In the genomic region with DNA sequence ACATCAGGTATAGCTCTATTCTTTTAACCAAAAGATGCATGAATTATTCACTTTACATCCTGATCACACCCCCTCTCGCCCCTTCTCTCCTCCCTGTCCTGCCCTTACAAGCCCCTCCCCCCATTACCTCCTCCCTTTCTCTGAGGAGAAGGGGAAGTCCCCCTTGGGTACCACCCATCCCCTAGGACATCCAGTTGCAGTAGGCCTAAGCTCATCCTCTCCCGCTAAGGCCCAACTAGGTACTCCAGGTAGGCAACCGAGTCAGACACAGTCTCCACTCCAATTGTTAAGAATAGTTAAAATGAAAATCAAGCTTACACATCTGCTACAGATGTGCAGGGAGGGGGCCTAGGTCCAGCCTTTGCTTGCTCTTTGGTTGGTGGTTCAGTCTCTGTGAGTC, we compare ENCODE assay signal across 30 mouse cellular contexts.
"Had no signal": no experiment of that assay in that cellular context is flagged by ENCODE, and none has a peak within 500 bp of the region (broad histone marks: within the 10 kb centered on the region; RNA-seq: fewer than 3 reads in every experiment).

No protein-coding gene starts in this region.

- H3K4me1 ChIP-seq: heart, embryonic 10.5 days; heart, embryonic 12.5 days; heart, embryonic 13.5 days; heart, embryonic 15.5 days; hindbrain, embryonic 10.5 days; hindbrain, embryonic 12.5 days; hindbrain, embryonic 13.5 days; hindbrain, embryonic 15.5 days; intestine, embryonic 15.5 days; kidney, embryonic 15.5 days had no signal

- H3K27ac ChIP-seq: heart, embryonic 10.5 days; heart, embryonic 13.5 days; heart, embryonic 15.5 days; hindbrain, embryonic 10.5 days; hindbrain, embryonic 12.5 days; hindbrain, embryonic 13.5 days; hindbrain, embryonic 14.5 days; hindbrain, embryonic 15.5 days; hindbrain, postnatal 0 days; intestine, embryonic 15.5 days; kidney, embryonic 15.5 days; kidney, postnatal 0 days; layer of hippocampus, adult 2 months had no signal

- H3K4me3 ChIP-seq: heart, embryonic 10.5 days; heart, embryonic 12.5 days; heart, embryonic 13.5 days; heart, embryonic 15.5 days; hindbrain, embryonic 10.5 days; hindbrain, embryonic 12.5 days; hindbrain, embryonic 13.5 days; hindbrain, embryonic 15.5 days; intestine, embryonic 15.5 days; kidney, embryonic 15.5 days; layer of hippocampus, adult 2 months had no signal

- H3K27me3 ChIP-seq: heart, embryonic 12.5 days; heart, embryonic 13.5 days; heart, embryonic 15.5 days; hindbrain, embryonic 12.5 days; hindbrain, embryonic 13.5 days; hindbrain, embryonic 15.5 days; intestine, embryonic 15.5 days; kidney, embryonic 15.5 days had no signal

- H3K36me3 ChIP-seq: heart, embryonic 10.5 days; heart, embryonic 12.5 days; heart, embryonic 13.5 days; heart, embryonic 15.5 days; hindbrain, embryonic 10.5 days; hindbrain, embryonic 12.5 days; hindbrain, embryonic 13.5 days; hindbrain, embryonic 15.5 days; intestine, embryonic 15.5 days; kidney, embryonic 15.5 days had no signal

- DNase-seq: heart, postnatal 10 days; heart, postnatal 36 days; heart, postnatal 4 days; kidney, adult 11 months; kidney, adult 18-20 months; kidney, adult 2 months; kidney, adult 8-10 months; kidney, adult 9 months; kidney, postnatal 10 days; kidney, postnatal 14 days; kidney, postnatal 25 days; kidney, postnatal 36 days; kidney, postnatal 4 days; layer of hippocampus, adult 9-11 months; layer of hippocampus, postnatal 36 days had no signal

- H3K4me2 ChIP-seq: heart, embryonic 11.5 days; heart, embryonic 12.5 days; heart, embryonic 13.5 days; heart, embryonic 15.5 days; hindbrain, embryonic 12.5 days; hindbrain, embryonic 13.5 days; hindbrain, embryonic 14.5 days; hindbrain, embryonic 15.5 days; intestine, embryonic 15.5 days; kidney, embryonic 15.5 days had no signal

- H3K9me3 ChIP-seq: heart, embryonic 10.5 days; heart, embryonic 12.5 days; heart, embryonic 13.5 days; heart, embryonic 15.5 days; hindbrain, embryonic 10.5 days; hindbrain, embryonic 12.5 days; hindbrain, embryonic 13.5 days; hindbrain, embryonic 15.5 days; intestine, embryonic 15.5 days; kidney, embryonic 15.5 days had no signal

- H3K9ac ChIP-seq: heart, embryonic 12.5 days; heart, embryonic 13.5 days; heart, embryonic 15.5 days; hindbrain, embryonic 12.5 days; hindbrain, embryonic 13.5 days; hindbrain, embryonic 14.5 days; hindbrain, embryonic 15.5 days; intestine, embryonic 15.5 days; kidney, embryonic 15.5 days had no signal
